Mouse (Mus musculus) T-cell, adult 66 days (primary cell): ENCODE measurements around the gene Atp6v1c2. TPM values are rescaled to one million over a fixed set of nuclear protein-coding genes. Genes with fewer than 3 reads are reported as not detected.

ENCODE experiments used
- total RNA-seq, 2 experiments: library from RNA; stranded (reverse); gene quantifications; 3 replicates in 1 of 2; 4 replicates in 1 of 2; pipeline ENCODE4 v1.2.4; 2023

The Atp6v1c2 gene
- not detected for total RNA-seq

DNA sequence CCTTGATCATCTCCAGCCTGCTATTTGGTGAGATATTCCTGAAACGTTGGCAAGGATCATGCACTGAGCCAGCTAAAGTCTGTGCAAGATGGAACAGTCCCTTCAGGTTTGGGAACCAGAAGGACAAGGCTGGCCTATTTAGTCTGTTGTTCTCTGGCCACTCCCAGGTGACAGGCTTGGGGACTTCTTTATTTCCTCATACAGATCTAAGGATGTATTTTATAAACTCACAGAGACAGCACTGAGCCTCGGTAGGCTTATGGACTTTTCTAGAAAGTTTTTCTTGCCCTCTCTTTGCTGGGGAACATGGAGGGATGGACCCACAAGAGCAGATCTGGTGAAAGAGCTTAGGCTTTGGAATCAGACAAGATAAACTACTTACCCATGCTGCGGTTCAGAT is at the start of gene Atp6v1c2:
Gene Atp6v1c2, minus strand, starts transcription at position 101 of the 400 bp plus-strand sequence.

GRCm38 (mm10) chr12:17348048-17349036 is 19.2 kb upstream of the Atp6v1c2 start, which contains the start of gene Nol10:
Gene Nol10, plus strand, starts transcription at chr12:17348458.

GRCm38 (mm10) chr12:17265971-17266672 is 63.0 kb downstream of the Atp6v1c2 start, which contains the start of gene Pdia6:
Gene Pdia6, plus strand, starts transcription at chr12:17266545.

Other genes with a start within 250 kb of the Atp6v1c2 start
- gene Kcnf1, start 152.5 kb downstream of the Atp6v1c2 start, total RNA-seq, result 1 to 10 TPM in 1 of 2 experiments, under 1 TPM in 1; 0.77 to 1.3 TPM
- 100 to 1,000 TPM in 1 of 2 experiments, 10 to 100 TPM in 1; 89.6 to 100 TPM for gene Pdia6, start 62.8 kb downstream of the Atp6v1c2 start, total RNA-seq
- gene Nol10, start 19.1 kb upstream of the Atp6v1c2 start, total RNA-seq, result 10 to 100 TPM; 20.9 to 21.4 TPM
- 100 to 1,000 TPM; 459 to 493 TPM for gene Odc1, start 215.4 kb upstream of the Atp6v1c2 start, total RNA-seq